Mouse (Mus musculus): ENCODE measurements around the gene Sema4f. TPM values are rescaled to one million over a fixed set of nuclear protein-coding genes. Genes with fewer than 3 reads are reported as not detected.

Gene Sema4f
- polyA plus RNA-seq, 2 experiments = 0.04 TPM; not detected in 1

DNA sequence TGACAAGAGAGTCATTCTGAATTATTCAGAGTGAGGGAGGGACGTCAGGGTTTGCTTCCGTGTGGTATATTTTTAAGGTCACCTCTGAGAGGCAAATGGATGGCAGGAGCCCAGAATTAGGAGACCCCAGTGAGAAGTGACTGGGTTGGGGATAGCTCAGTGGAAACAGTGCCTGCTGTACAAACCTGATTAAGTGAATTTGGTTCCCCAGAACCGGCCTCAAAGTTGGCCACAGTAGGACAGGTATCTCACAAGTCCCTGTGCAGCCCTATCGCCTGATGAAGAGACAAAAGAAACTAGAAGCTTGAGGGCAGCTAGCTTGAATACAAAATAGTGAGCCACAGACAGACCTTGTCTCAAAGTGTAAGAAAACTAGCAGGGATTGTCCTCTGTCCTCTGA lies 23.1 kb downstream of the Sema4f start:
- Histone ChIP-seq H3K27ac (no peak overlapping the region), H3K4me3 (ENCODE audit: insufficient read depth in 1 of 2, low read depth in 2 of 2, low read length in 2 of 2) (no peak overlapping the region), H3K9me3 (ENCODE audit: control insufficient read depth, low read length) (no peaks in the 10 kb centered on the region), H3K9ac (replicated peaks) (no peak overlapping the region), H3K4me2 (ENCODE audit: low read depth) (no peak overlapping the region), H3K36me3 (replicated peaks; ENCODE audit: control insufficient read depth, insufficient read depth, low read depth) (no peaks in the 10 kb centered on the region), H3K27me3 (ENCODE audit: control insufficient read depth, insufficient read depth, low read length) (no peaks in the 10 kb centered on the region), H3K4me1 (replicated peaks; ENCODE audit: control insufficient read depth in 2 of 2, insufficient read depth in 2 of 2, low read length in 1 of 2) (no peaks in the 10 kb centered on the region)
- TF ChIP-seq CTCF (IDR thresholded peaks at IDR 0.05; ENCODE audit: low read depth) = no peak
- no peak for TF ChIP-seq EP300 (IDR thresholded peaks at IDR 0.05; ENCODE audit: low read depth)
- no peak for ATAC-seq (ENCODE audit: insufficient read depth)
- WGBS (ENCODE audit: insufficient replicate concordance) = 59% methylated on average over 4 of the region's 4 CpGs
- no peak for DNase-seq (ENCODE audit: low read depth in 3 of 3, low spot score in 3 of 3)

DNA sequence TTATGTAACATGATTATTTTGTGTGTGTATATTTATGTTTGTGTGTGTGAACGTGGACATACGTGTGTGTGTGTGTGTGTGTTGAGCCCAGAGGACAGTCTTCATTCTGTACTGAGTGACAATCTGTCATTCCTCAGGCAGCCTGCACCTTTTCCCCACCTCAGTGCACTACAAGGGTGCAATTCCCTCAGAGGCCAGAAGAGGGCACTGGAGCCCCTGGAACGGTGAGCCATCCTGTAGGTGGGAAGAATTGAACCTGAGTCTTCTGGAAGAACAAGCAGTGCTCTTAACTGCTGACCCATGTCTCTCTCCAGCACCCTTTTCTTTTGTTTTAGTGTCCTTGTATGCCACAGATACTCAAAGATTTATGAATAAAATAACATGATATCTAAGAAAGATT lies 23.7 kb downstream of the Sema4f start:
- H3K9ac ChIP-seq (replicated peaks) = no peak overlapping the region
- no peaks in the 10 kb centered on the region for H3K4me1 ChIP-seq (replicated peaks; ENCODE audit: control insufficient read depth in 2 of 2, insufficient read depth in 2 of 2, low read length in 1 of 2)
- H3K9me3 ChIP-seq (ENCODE audit: control insufficient read depth, low read length) = no peaks in the 10 kb centered on the region
- H3K4me3 ChIP-seq (ENCODE audit: insufficient read depth in 1 of 2, low read depth in 2 of 2, low read length in 2 of 2) = no peak overlapping the region
- no peak overlapping the region for H3K27ac ChIP-seq
- no peak overlapping the region for H3K4me2 ChIP-seq (ENCODE audit: low read depth)
- TF ChIP-seq EP300 (IDR thresholded peaks at IDR 0.05; ENCODE audit: low read depth) = no peak
- TF ChIP-seq CTCF (IDR thresholded peaks at IDR 0.05; ENCODE audit: low read depth) = peak; percentile 94
- DNase-seq (ENCODE audit: low read depth in 3 of 3, low spot score in 3 of 3) (peak in 2 of 3 experiments; percentile 29), ATAC-seq (ENCODE audit: insufficient read depth) (no peak)
- 12% methylated on average over 3 of the region's 3 CpGs for WGBS (ENCODE audit: insufficient replicate concordance)
- H3K27me3 ChIP-seq (ENCODE audit: control insufficient read depth, insufficient read depth, low read length) = no peaks in the 10 kb centered on the region
- no peaks in the 10 kb centered on the region for H3K36me3 ChIP-seq (replicated peaks; ENCODE audit: control insufficient read depth, insufficient read depth, low read depth)

DNA sequence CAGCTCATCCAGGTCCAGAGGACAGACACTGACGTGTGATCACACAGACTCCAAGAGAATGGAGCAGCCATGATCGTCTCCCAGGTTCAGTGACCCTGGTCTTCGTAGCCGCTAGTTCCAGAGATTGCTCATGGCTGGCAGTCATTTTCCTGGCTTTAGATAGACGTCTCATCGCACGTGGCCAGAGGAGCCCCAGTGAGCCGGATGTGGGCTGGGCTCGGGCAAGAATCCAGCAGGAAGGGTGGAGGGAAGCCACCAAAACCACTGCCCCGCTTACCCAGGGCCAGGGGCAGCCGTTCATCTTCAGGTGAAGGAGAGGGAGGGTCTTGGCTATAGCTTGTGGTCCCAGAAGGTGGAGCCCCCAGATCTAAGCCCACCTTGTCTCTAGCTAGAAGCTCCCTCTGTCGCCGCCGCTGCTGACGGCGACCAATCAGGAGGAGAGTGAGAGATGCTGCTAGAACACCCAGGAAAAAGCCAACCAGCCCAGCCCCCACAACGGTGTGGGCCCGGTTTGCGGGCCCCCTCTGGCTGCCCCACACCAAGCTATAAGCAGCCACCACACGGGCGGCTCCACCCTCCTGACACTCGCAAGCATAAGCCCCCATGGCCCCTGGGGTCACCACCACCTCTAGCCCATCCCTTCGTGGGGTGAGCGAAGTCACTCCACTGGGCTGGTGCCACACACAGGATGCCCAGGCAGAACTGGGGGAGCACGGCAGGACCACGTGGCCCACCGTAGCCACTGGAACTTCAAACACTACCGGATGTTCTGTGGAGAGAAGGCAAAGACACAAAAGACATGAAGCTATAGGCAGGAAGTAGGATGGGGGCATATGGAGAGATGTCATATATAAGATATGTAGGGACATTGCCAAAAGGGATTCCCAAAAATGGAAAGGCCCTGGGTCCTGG lies 26.0 kb downstream of the Sema4f start:
- no peak overlapping the region for H3K4me3 ChIP-seq (ENCODE audit: insufficient read depth in 1 of 2, low read depth in 2 of 2, low read length in 2 of 2)

DNA sequence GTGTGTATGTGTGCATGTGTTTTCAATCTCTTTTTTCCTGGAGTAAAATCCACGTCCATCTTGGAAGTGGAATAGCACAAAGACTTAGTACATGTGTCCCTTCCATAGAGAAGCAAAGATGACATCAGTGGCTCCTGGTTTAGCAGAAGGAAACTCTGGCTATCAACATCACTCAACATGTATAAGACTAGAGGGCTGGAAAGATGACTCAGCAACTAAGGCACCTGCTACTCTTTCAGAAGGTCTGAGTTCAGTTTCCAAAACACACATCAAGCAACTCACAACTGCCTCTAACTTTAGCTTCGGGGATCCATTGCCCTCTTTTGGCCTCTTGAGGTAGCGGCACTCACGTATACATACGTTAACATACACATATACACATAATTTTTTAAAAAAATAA lies 28.3 kb downstream of the Sema4f start:
- no peaks in the 10 kb centered on the region for H3K9me3 ChIP-seq (ENCODE audit: control insufficient read depth, low read length)
- H3K27me3 ChIP-seq (ENCODE audit: control insufficient read depth, insufficient read depth, low read length) = no peaks in the 10 kb centered on the region
- no peak for ATAC-seq (ENCODE audit: insufficient read depth)
- TF ChIP-seq EP300 (IDR thresholded peaks at IDR 0.05; ENCODE audit: low read depth) (no peak), CTCF (IDR thresholded peaks at IDR 0.05; ENCODE audit: low read depth) (no peak)
- DNase-seq (ENCODE audit: low read depth in 3 of 3, low spot score in 3 of 3) = no peak
- no peaks in the 10 kb centered on the region for H3K4me1 ChIP-seq (replicated peaks; ENCODE audit: control insufficient read depth in 2 of 2, insufficient read depth in 2 of 2, low read length in 1 of 2)
- no peak overlapping the region for H3K4me2 ChIP-seq (ENCODE audit: low read depth)
- H3K27ac ChIP-seq = no peak overlapping the region
- WGBS (ENCODE audit: insufficient replicate concordance) = 60% methylated on average over 5 of the region's 5 CpGs
- H3K36me3 ChIP-seq (replicated peaks; ENCODE audit: control insufficient read depth, insufficient read depth, low read depth) = no peaks in the 10 kb centered on the region
- H3K9ac ChIP-seq (replicated peaks) = no peak overlapping the region
- no peak overlapping the region for H3K4me3 ChIP-seq (ENCODE audit: insufficient read depth in 1 of 2, low read depth in 2 of 2, low read length in 2 of 2)

More for the DNA sequence above, 26.0 kb downstream of the Sema4f start:
- H3K9me3 ChIP-seq (ENCODE audit: control insufficient read depth, low read length) = no peaks in the 10 kb centered on the region
- ATAC-seq (ENCODE audit: insufficient read depth) (no peak), DNase-seq (ENCODE audit: low read depth in 3 of 3, low spot score in 3 of 3) (no peak)
- H3K36me3 ChIP-seq (replicated peaks; ENCODE audit: control insufficient read depth, insufficient read depth, low read depth) = no peaks in the 10 kb centered on the region
- H3K9ac ChIP-seq (replicated peaks) = no peak overlapping the region
- no peak overlapping the region for H3K4me2 ChIP-seq (ENCODE audit: low read depth)
- TF ChIP-seq CTCF (IDR thresholded peaks at IDR 0.05; ENCODE audit: low read depth) (no peak), EP300 (IDR thresholded peaks at IDR 0.05; ENCODE audit: low read depth) (no peak)
- no peaks in the 10 kb centered on the region for H3K4me1 ChIP-seq (replicated peaks; ENCODE audit: control insufficient read depth in 2 of 2, insufficient read depth in 2 of 2, low read length in 1 of 2)
- H3K27me3 ChIP-seq (ENCODE audit: control insufficient read depth, insufficient read depth, low read length) = no peaks in the 10 kb centered on the region
- no peak overlapping the region for H3K27ac ChIP-seq
- 31% methylated on average over 28 of the region's 28 CpGs for WGBS (ENCODE audit: insufficient replicate concordance)

DNA sequence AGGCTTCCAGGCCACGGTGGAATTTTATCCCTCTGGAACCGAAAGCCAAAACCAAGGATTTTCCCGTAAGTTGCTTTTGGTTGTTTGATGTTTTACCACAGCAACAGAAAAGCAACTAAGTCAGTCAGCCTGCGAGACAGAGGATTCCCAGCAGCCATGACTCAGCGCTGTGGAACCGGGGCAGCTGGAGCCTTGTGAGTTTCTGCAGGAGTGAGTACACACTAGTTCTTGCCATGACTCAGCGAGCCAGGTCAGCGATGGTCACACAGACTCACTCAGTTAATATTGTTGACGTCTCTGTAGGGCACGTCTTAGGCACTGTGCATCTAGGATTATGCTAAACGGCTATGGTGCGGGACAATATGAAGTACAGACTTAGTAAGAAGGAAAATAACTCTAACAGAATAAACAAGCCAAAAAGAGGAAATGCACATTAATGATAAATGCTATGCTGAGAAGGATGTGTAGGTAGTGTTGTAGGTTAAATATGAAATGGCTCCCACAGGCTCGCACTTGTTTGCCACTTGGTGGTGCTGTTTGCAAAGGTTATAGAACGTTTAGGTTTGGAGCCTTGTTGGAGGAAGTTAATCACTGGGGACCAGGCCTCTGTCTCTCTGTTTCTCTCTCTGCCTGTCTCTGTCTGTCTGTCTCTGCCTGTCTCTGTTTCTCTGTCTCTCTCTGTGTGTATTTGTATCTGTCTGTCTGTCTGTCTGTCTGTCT lies 30.3 kb downstream of the Sema4f start:
- DNase-seq (ENCODE audit: low read depth in 3 of 3, low spot score in 3 of 3) = peak; percentile 17 to 31 (median 20)
- Histone ChIP-seq H3K27ac (no peak overlapping the region), H3K4me3 (ENCODE audit: insufficient read depth in 1 of 2, low read depth in 2 of 2, low read length in 2 of 2) (no peak overlapping the region), H3K9me3 (ENCODE audit: control insufficient read depth, low read length) (no peaks in the 10 kb centered on the region), H3K27me3 (ENCODE audit: control insufficient read depth, insufficient read depth, low read length) (no peaks in the 10 kb centered on the region), H3K9ac (replicated peaks) (no peak overlapping the region), H3K4me2 (ENCODE audit: low read depth) (no peak overlapping the region), H3K36me3 (replicated peaks; ENCODE audit: control insufficient read depth, insufficient read depth, low read depth) (no peaks in the 10 kb centered on the region), H3K4me1 (replicated peaks; ENCODE audit: control insufficient read depth in 2 of 2, insufficient read depth in 2 of 2, low read length in 1 of 2) (no peaks in the 10 kb centered on the region)
- 27% methylated on average over 14 of the region's 14 CpGs for WGBS (ENCODE audit: insufficient replicate concordance)
- TF ChIP-seq CTCF (IDR thresholded peaks at IDR 0.05; ENCODE audit: low read depth) = peak; percentile 52
- no peak for TF ChIP-seq EP300 (IDR thresholded peaks at IDR 0.05; ENCODE audit: low read depth)
- no peak for ATAC-seq (ENCODE audit: insufficient read depth)

Data from liver, embryonic 14.5 days (tissue).